Mouse (Mus musculus): Measurements from ENCODE around the gene Amt. TPM values are rescaled to one million over a fixed set of nuclear protein-coding genes. Genes with fewer than 3 reads are reported as not detected.
A peak's percentile ranks its signal among the peaks of the same experiment; 100 is the strongest.

Amt gene
- total and polyA plus RNA-seq, 2 experiments from 2014 or later: 22.5 to 28.5 TPM

GRCm38 (mm10) chr9:108338551-108338885 lies 41.9 kb downstream of the Amt start:
- 20% methylated on average over 6 of the region's 6 CpGs for WGBS
- Histone ChIP-seq H3K27me3 (ENCODE audit: insufficient read depth, low read length) (no peaks in the 10 kb centered on the region), H3K9ac (replicated peaks; ENCODE audit: low read length) (peak overlapping the region; percentile 88), H3K27ac (peak overlapping the region; percentile 95), H3K4me2 (ENCODE audit: low read depth, low read length) (peak overlapping the region; percentile 84), H3K4me1 (ENCODE audit: insufficient read depth, low read length) (peaks cover 11% of the 10 kb centered on the region; the same call in 1 of the 2 replicates), H3K9me3 (ENCODE audit: low read length) (no peaks in the 10 kb centered on the region), H3K36me3 (ENCODE audit: insufficient read depth, low read length) (peaks cover 18% of the 10 kb centered on the region; the same call in 1 of the 2 replicates), H3K4me3 (ENCODE audit: low read length) (peak overlapping the region; percentile 65)
- no peak for DNase-seq (ENCODE audit: low spot score)
- no peak for TF ChIP-seq CTCF (IDR thresholded peaks at IDR 0.05; ENCODE audit: low read depth)
- ATAC-seq: no peak

- H3K9ac ChIP-seq (replicated peaks; ENCODE audit: low read length): peak within 1 kb of the TSS; percentile 88
- WGBS: under 1% methylated on average over 49 of the region's 49 CpGs
- ATAC-seq (peak; percentile 98), DNase-seq (ENCODE audit: low spot score) (peak; percentile 95)
- no peaks in the 10 kb centered on the region for H3K9me3 ChIP-seq (ENCODE audit: low read length)
- peak within 1 kb of the TSS; percentile 95 for H3K27ac ChIP-seq
- H3K4me3 ChIP-seq (ENCODE audit: low read length): peak within 1 kb of the TSS; percentile 65
- H3K4me1 ChIP-seq (ENCODE audit: insufficient read depth, low read length): peaks cover 11% of the 10 kb centered on the region; the same call in 1 of the 2 replicates
- 0 out of 2 replicates have a peak, but pooled peaks have one; percentile 7 for TF ChIP-seq CTCF (IDR thresholded peaks at IDR 0.05; ENCODE audit: low read depth)
- H3K36me3 ChIP-seq (ENCODE audit: insufficient read depth, low read length): peaks cover 16% of the 10 kb centered on the region; the same call in 1 of the 2 replicates
- peak within 1 kb of the TSS; percentile 84 for H3K4me2 ChIP-seq (ENCODE audit: low read depth, low read length)
- no peaks in the 10 kb centered on the region for H3K27me3 ChIP-seq (ENCODE audit: insufficient read depth, low read length)
Measured at GRCm38 (mm10) chr9:108338886-108339781, 42.5 kb downstream of the Amt start, which contains the start of gene Gpx1. Gpx1 (plus strand) TSS chr9:108338903.

- DNase-seq (ENCODE audit: low spot score): no peak
- Histone ChIP-seq H3K9me3 (ENCODE audit: low read length) (no peaks in the 10 kb centered on the region), H3K4me1 (ENCODE audit: insufficient read depth, low read length) (peaks cover 11% of the 10 kb centered on the region; the same call in 1 of the 2 replicates), H3K4me3 (ENCODE audit: low read length) (peak overlapping the region; percentile 65), H3K4me2 (ENCODE audit: low read depth, low read length) (peak overlapping the region; percentile 84), H3K27me3 (ENCODE audit: insufficient read depth, low read length) (no peaks in the 10 kb centered on the region), H3K36me3 (ENCODE audit: insufficient read depth, low read length) (peaks cover 8% of the 10 kb centered on the region; the same call in 1 of the 2 replicates), H3K27ac (peak overlapping the region; percentile 95; the same call in 1 of the 2 replicates), H3K9ac (replicated peaks; ENCODE audit: low read length) (peak overlapping the region; percentile 88; the same call in 1 of the 2 replicates)
- TF ChIP-seq CTCF (IDR thresholded peaks at IDR 0.05; ENCODE audit: low read depth): no peak
- ATAC-seq: no peak
- WGBS: 11% methylated on average over 20 of the region's 20 CpGs
Measured at GRCm38 (mm10) chr9:108339886-108340257, 43.2 kb downstream of the Amt start.

GRCm38 (mm10) chr9:108340258-108341138 lies 43.8 kb downstream of the Amt start:
- Histone ChIP-seq H3K36me3 (ENCODE audit: insufficient read depth, low read length) (peaks cover 3% of the 10 kb centered on the region; the same call in 1 of the 2 replicates), H3K4me1 (ENCODE audit: insufficient read depth, low read length) (peaks cover 11% of the 10 kb centered on the region; the same call in 1 of the 2 replicates), H3K9ac (replicated peaks; ENCODE audit: low read length) (no peak overlapping the region), H3K4me2 (ENCODE audit: low read depth, low read length) (peak overlapping the region; percentile 84), H3K27me3 (ENCODE audit: insufficient read depth, low read length) (no peaks in the 10 kb centered on the region), H3K4me3 (ENCODE audit: low read length) (peak overlapping the region; percentile 65), H3K9me3 (ENCODE audit: low read length) (no peaks in the 10 kb centered on the region), H3K27ac (peak overlapping the region; percentile 95; the same call in 1 of the 2 replicates)
- no peak for TF ChIP-seq CTCF (IDR thresholded peaks at IDR 0.05; ENCODE audit: low read depth)
- no peak for ATAC-seq
- no peak for DNase-seq (ENCODE audit: low spot score)
- whole genome bisulfite sequencing: 70% methylated on average over 10 of the region's 10 CpGs

- ATAC-seq (no peak), DNase-seq (ENCODE audit: low spot score) (no peak)
- Histone ChIP-seq H3K27me3 (ENCODE audit: insufficient read depth, low read length) (no peaks in the 10 kb centered on the region), H3K27ac (no peak overlapping the region), H3K4me3 (ENCODE audit: low read length) (no peak overlapping the region), H3K9ac (replicated peaks; ENCODE audit: low read length) (no peak overlapping the region), H3K4me1 (ENCODE audit: insufficient read depth, low read length) (peaks cover 11% of the 10 kb centered on the region; the same call in 1 of the 2 replicates), H3K9me3 (ENCODE audit: low read length) (no peaks in the 10 kb centered on the region), H3K36me3 (ENCODE audit: insufficient read depth, low read length) (no peaks in the 10 kb centered on the region), H3K4me2 (ENCODE audit: low read depth, low read length) (no peak overlapping the region)
- TF ChIP-seq CTCF (IDR thresholded peaks at IDR 0.05; ENCODE audit: low read depth): no peak
- 90% methylated on average over 5 of the region's 5 CpGs for WGBS
Measured at GRCm38 (mm10) chr9:108341139-108341475, 44.5 kb downstream of the Amt start.

GRCm38 (mm10) chr9:108341801-108342200 lies 45.1 kb downstream of the Amt start:
- H3K27me3 ChIP-seq (ENCODE audit: insufficient read depth, low read length): no peaks in the 10 kb centered on the region
- DNase-seq (ENCODE audit: low spot score): no peak

More at GRCm38 (mm10) chr9:108341801-108342200, 45.1 kb downstream of the Amt start:
- no peak for ATAC-seq
- H3K4me1 ChIP-seq (ENCODE audit: insufficient read depth, low read length): peaks cover 11% of the 10 kb centered on the region; the same call in 1 of the 2 replicates
- no peaks in the 10 kb centered on the region for H3K36me3 ChIP-seq (ENCODE audit: insufficient read depth, low read length)
- no peak overlapping the region for H3K4me2 ChIP-seq (ENCODE audit: low read depth, low read length)
- no peak overlapping the region for H3K9ac ChIP-seq (replicated peaks; ENCODE audit: low read length)
- H3K27ac ChIP-seq: no peak overlapping the region
- no peaks in the 10 kb centered on the region for H3K9me3 ChIP-seq (ENCODE audit: low read length)
- no peak overlapping the region for H3K4me3 ChIP-seq (ENCODE audit: low read length)
- TF ChIP-seq CTCF (IDR thresholded peaks at IDR 0.05; ENCODE audit: low read depth): no peak
